Mouse (Mus musculus) heart, embryonic 13.5 days (tissue): ENCODE data around the gene Dao. TPM values are rescaled to one million over a fixed set of nuclear protein-coding genes. Genes with fewer than 3 reads are reported as not detected.
A peak's percentile ranks its signal among the peaks of the same experiment; 100 is the strongest.

ENCODE experiments used
- ATAC-seq: fragments of 200-750 bp; cut with Nextera tagmentation; 2 replicates; pipeline ENCODE4 v1.8.0; 2017; ENCODE audit warnings: moderate TSS enrichment; ENCODE audit not compliant: insufficient number of reproducible peaks, low FRiP score, low TSS enrichment; ENCODE audit errors: extremely low read depth
- H3K27ac ChIP-seq: fragments of 300-500 bp; sonication (generic); replicated peaks from 2 replicates; pipeline ENCODE4 v1.5.1; 2015; ENCODE audit warnings: moderate library complexity, mild to moderate bottlenecking, inconsistent platforms
- H3K27me3 ChIP-seq: fragments of 300-500 bp; sonication (generic); replicated peaks from 2 replicates; pipeline ENCODE4 v1.6.1; 2015; ENCODE audit warnings: mild to moderate bottlenecking, inconsistent platforms
- H3K36me3 ChIP-seq: fragments of 300-500 bp; sonication (generic); 2 replicates; pipeline ENCODE4 v1.6.1; 2015; ENCODE audit warnings: mild to moderate bottlenecking, inconsistent platforms
- H3K4me1 ChIP-seq: fragments of 300-500 bp; sonication (generic); 2 replicates; pipeline ENCODE4 v1.6.1; 2015; ENCODE audit warnings: inconsistent platforms
- H3K4me2 ChIP-seq: fragments of 300-500 bp; sonication (generic); 2 replicates; pipeline ENCODE4 v1.6.1; 2015; ENCODE audit warnings: inconsistent platforms, mild to moderate bottlenecking, moderate library complexity
- H3K4me3 ChIP-seq: fragments of 300-500 bp; sonication (generic); 2 replicates; pipeline ENCODE4 v1.5.1; 2015; ENCODE audit warnings: moderate library complexity, mild to moderate bottlenecking, inconsistent platforms
- H3K9ac ChIP-seq: fragments of 300-500 bp; sonication (generic); 2 replicates; pipeline ENCODE4 v1.6.1; 2015; ENCODE audit warnings: inconsistent platforms, mild to moderate bottlenecking, moderate library complexity
- H3K9me3 ChIP-seq: fragments of 300-500 bp; sonication (generic); 2 replicates; pipeline ENCODE4 v1.6.1; 2016; ENCODE audit warnings: inconsistent platforms
- WGBS: fragments of 180-500 bp; shearing (Covaris S2); methylation state at CpG from one replicate; pipeline ENCODE4 v1.1.7; 2015; ENCODE audit warnings: mixed read lengths; 5-methylcytosine and 5-hydroxymethylcytosine counted together
- polyA plus RNA-seq: library from polyadenylated mRNA; unstranded; fragments of >200 nt; fragmentation: Nextera tagmentation; extraction: Ambion mirVana; gene quantifications from 2 replicates; pipeline ENCODE4 v1.2.1, GENCODE M21; 2015

Gene Dao
- polyA plus RNA-seq, 1 experiment from 2014 or later, result not detected

- Histone ChIP-seq H3K27ac (no peak overlapping the region), H3K9ac (no peak overlapping the region), H3K9me3 (no peaks in the 10 kb centered on the region), H3K27me3 (no peaks in the 10 kb centered on the region; the same call in none of the 2 replicates), H3K4me1 (no peaks in the 10 kb centered on the region), H3K4me3 (no peak overlapping the region), H3K4me2 (no peak overlapping the region), H3K36me3 (no peaks in the 10 kb centered on the region)
- WGBS, result 83% methylated on average over 12 of the region's 12 CpGs
- ATAC-seq, result no peak
Observed at GRCm38 (mm10) chr5:114030652-114031051, 27.1 kb downstream of the Dao start.

GRCm38 (mm10) chr5:114032161-114032763 lies 28.8 kb downstream of the Dao start:
- H3K4me1 ChIP-seq, result no peaks in the 10 kb centered on the region
- H3K36me3 ChIP-seq, result no peaks in the 10 kb centered on the region
- peaks cover 8% of the 10 kb centered on the region for H3K27me3 ChIP-seq
- H3K27ac ChIP-seq, result no peak overlapping the region
- no peak overlapping the region for H3K4me2 ChIP-seq
- no peaks in the 10 kb centered on the region for H3K9me3 ChIP-seq
- H3K4me3 ChIP-seq, result no peak overlapping the region
- WGBS, result 74% methylated on average over 3 of the region's 3 CpGs
- no peak for ATAC-seq
- H3K9ac ChIP-seq, result no peak overlapping the region

- H3K4me3 ChIP-seq, result no peak overlapping the region
- no peak overlapping the region for H3K27ac ChIP-seq
- peaks cover 14% of the 10 kb centered on the region; the same call in 1 of the 2 replicates for H3K27me3 ChIP-seq
- no peak for ATAC-seq
- H3K9ac ChIP-seq, result no peak overlapping the region
- 74% methylated on average over 7 of the region's 7 CpGs for WGBS
- no peaks in the 10 kb centered on the region for H3K9me3 ChIP-seq
- no peak overlapping the region for H3K4me2 ChIP-seq
- H3K4me1 ChIP-seq, result 0 out of 2 replicates have a peak, but pooled peaks cover 5% of the 10 kb centered on the region
- no peaks in the 10 kb centered on the region for H3K36me3 ChIP-seq
Observed at GRCm38 (mm10) chr5:114034393-114034792, 30.9 kb downstream of the Dao start.

- no peak for ATAC-seq
- no peak overlapping the region for H3K4me3 ChIP-seq
- H3K27ac ChIP-seq, result no peak overlapping the region
- 72% methylated on average over 10 of the region's 10 CpGs for WGBS
- H3K4me1 ChIP-seq, result peaks cover 6% of the 10 kb centered on the region
- H3K36me3 ChIP-seq, result no peaks in the 10 kb centered on the region
- H3K27me3 ChIP-seq, result peaks cover 14% of the 10 kb centered on the region; the same call in 1 of the 2 replicates
- H3K4me2 ChIP-seq, result no peak overlapping the region
- no peak overlapping the region for H3K9ac ChIP-seq
- no peaks in the 10 kb centered on the region for H3K9me3 ChIP-seq
Observed at GRCm38 (mm10) chr5:114035111-114035510, 31.6 kb downstream of the Dao start.

GRCm38 (mm10) chr5:114040508-114040907 lies 37.0 kb downstream of the Dao start:
- 20% methylated on average over 8 of the region's 8 CpGs for WGBS

GRCm38 (mm10) chr5:114040911-114041310 lies 37.4 kb downstream of the Dao start:
- H3K4me1 ChIP-seq, result peaks cover 26% of the 10 kb centered on the region
- WGBS, result 54% methylated on average over 1 of the region's 1 CpGs
- no peaks in the 10 kb centered on the region for H3K9me3 ChIP-seq
- no peak overlapping the region for H3K4me2 ChIP-seq
- no peak overlapping the region for H3K27ac ChIP-seq
- no peak for ATAC-seq
- H3K4me3 ChIP-seq, result no peak overlapping the region
- peaks cover 14% of the 10 kb centered on the region; the same call in 1 of the 2 replicates for H3K27me3 ChIP-seq
- 0 out of 2 replicates have a peak overlapping the region, but pooled peaks have one; percentile 28 for H3K9ac ChIP-seq
- H3K36me3 ChIP-seq, result no peaks in the 10 kb centered on the region

More at GRCm38 (mm10) chr5:114040508-114040907, 37.0 kb downstream of the Dao start:
- no peaks in the 10 kb centered on the region for H3K36me3 ChIP-seq
- no peaks in the 10 kb centered on the region for H3K9me3 ChIP-seq
- no peak overlapping the region for H3K4me3 ChIP-seq
- no peak for ATAC-seq
- H3K4me1 ChIP-seq, result peaks cover 26% of the 10 kb centered on the region
- no peak overlapping the region for H3K4me2 ChIP-seq
- no peak overlapping the region for H3K27ac ChIP-seq
- H3K27me3 ChIP-seq, result peaks cover 14% of the 10 kb centered on the region; the same call in 1 of the 2 replicates
- no peak overlapping the region for H3K9ac ChIP-seq

GRCm38 (mm10) chr5:114041327-114041930 lies 37.9 kb downstream of the Dao start:
- Histone ChIP-seq H3K36me3 (no peaks in the 10 kb centered on the region), H3K4me2 (peak overlapping the region; percentile 40), H3K4me1 (peaks cover 26% of the 10 kb centered on the region), H3K27me3 (peaks cover 14% of the 10 kb centered on the region; the same call in 1 of the 2 replicates), H3K9me3 (no peaks in the 10 kb centered on the region), H3K4me3 (no peak overlapping the region), H3K27ac (no peak overlapping the region), H3K9ac (0 out of 2 replicates have a peak overlapping the region, but pooled peaks have one; percentile 28)
- WGBS, result 11% methylated on average over 15 of the region's 15 CpGs
- ATAC-seq, result no peak; the same call in 1 of the 2 replicates

- H3K36me3 ChIP-seq, result no peaks in the 10 kb centered on the region
- H3K4me3 ChIP-seq, result no peak overlapping the region
- no peak for ATAC-seq
- 75% methylated on average over 4 of the region's 4 CpGs for WGBS
- no peaks in the 10 kb centered on the region; the same call in 1 of the 2 replicates for H3K27me3 ChIP-seq
- H3K27ac ChIP-seq, result no peak overlapping the region
- peaks cover 21% of the 10 kb centered on the region for H3K4me1 ChIP-seq
- H3K4me2 ChIP-seq, result no peak overlapping the region
- H3K9ac ChIP-seq, result no peak overlapping the region
- H3K9me3 ChIP-seq, result no peaks in the 10 kb centered on the region
Observed at GRCm38 (mm10) chr5:114043800-114044199, 40.3 kb downstream of the Dao start.

GRCm38 (mm10) chr5:114045134-114045533 lies 41.6 kb downstream of the Dao start:
- Histone ChIP-seq H3K4me2 (no peak overlapping the region), H3K27ac (no peak overlapping the region), H3K36me3 (no peaks in the 10 kb centered on the region), H3K9me3 (no peaks in the 10 kb centered on the region), H3K4me1 (peaks cover 20% of the 10 kb centered on the region), H3K4me3 (no peak overlapping the region), H3K9ac (no peak overlapping the region), H3K27me3 (no peaks in the 10 kb centered on the region; the same call in 1 of the 2 replicates)
- WGBS, result 82% methylated on average over 1 of the region's 1 CpGs
- no peak for ATAC-seq

GRCm38 (mm10) chr5:114046151-114046550 lies 42.6 kb downstream of the Dao start:
- Histone ChIP-seq H3K9ac (no peak overlapping the region), H3K36me3 (no peaks in the 10 kb centered on the region), H3K4me2 (no peak overlapping the region), H3K27ac (no peak overlapping the region), H3K27me3 (no peaks in the 10 kb centered on the region; the same call in 1 of the 2 replicates), H3K9me3 (no peaks in the 10 kb centered on the region), H3K4me3 (no peak overlapping the region), H3K4me1 (peaks cover 10% of the 10 kb centered on the region)
- 51% methylated on average over 3 of the region's 3 CpGs for WGBS
- ATAC-seq, result no peak

GRCm38 (mm10) chr5:114046604-114047003 lies 43.1 kb downstream of the Dao start:
- 50% methylated on average over 3 of the region's 3 CpGs for WGBS

More at GRCm38 (mm10) chr5:114046604-114047003, 43.1 kb downstream of the Dao start:
- Histone ChIP-seq H3K36me3 (no peaks in the 10 kb centered on the region), H3K9me3 (no peaks in the 10 kb centered on the region), H3K9ac (no peak overlapping the region), H3K4me3 (no peak overlapping the region), H3K27me3 (no peaks in the 10 kb centered on the region; the same call in 1 of the 2 replicates), H3K4me1 (peaks cover 6% of the 10 kb centered on the region), H3K27ac (no peak overlapping the region), H3K4me2 (no peak overlapping the region)
- no peak for ATAC-seq
